Mouse (Mus musculus): ENCODE measurements around the gene Foxp4. TPM values are rescaled to one million over a fixed set of nuclear protein-coding genes. Genes with fewer than 3 reads are reported as not detected.
A peak's percentile ranks its signal among the peaks of the same experiment; 100 is the strongest.

Foxp4 gene
- total RNA-seq (2012; rRNA removed) (6.6 and 7.1 TPM in 2 replicates), polyA plus RNA-seq (2012; ENCODE audit: insufficient read depth in 1 of 2, insufficient read length in 2 of 2, low read depth in 1 of 2, low replicate concordance in 2 of 2, missing spikeins in 1 of 2) (10 to 100 TPM in 1 of 2 experiments, not detected in 1; 50.5 TPM)

- 0 out of 4 replicates have a peak, but pooled peaks cover 0 to 3% of the 10 kb centered on the region in 2 experiments for H3K36me3 ChIP-seq (ENCODE audit: control insufficient read depth in 1 of 2, insufficient read depth in 2 of 2, low read length in 2 of 2)
- peaks cover 35% of the 10 kb centered on the region for H3K79me2 ChIP-seq (ENCODE audit: control insufficient read depth, insufficient read depth, low read length, poor library complexity)
- peak within 1 kb of the TSS; percentile 65 to 96 for H3K4me3 ChIP-seq (ENCODE audit: control insufficient read depth in 1 of 2, insufficient read depth in 1 of 2, low read depth in 2 of 2, low read length in 2 of 2)
- no peaks in the 10 kb centered on the region for H3K27me3 ChIP-seq (ENCODE audit: control insufficient read depth in 1 of 2, insufficient read depth in 2 of 2, low read length in 2 of 2)
- peak within 1 kb of the TSS; percentile 90 for H3K27ac ChIP-seq (ENCODE audit: control insufficient read depth, low read depth, low read length)
- peaks cover 0 to 11% of the 10 kb centered on the region in 2 experiments; a peak in 1 of 4 replicates for H3K4me1 ChIP-seq (ENCODE audit: control insufficient read depth in 1 of 2, insufficient read depth in 2 of 2, low read length in 2 of 2)
- peak within 1 kb of the TSS; percentile 99 for H3K9ac ChIP-seq (ENCODE audit: control insufficient read depth, low read depth, low read length, poor library complexity, severe bottlenecking)
- no peak for TF ChIP-seq E2F4 (IDR thresholded peaks at IDR 0.05; ENCODE audit: borderline replicate concordance, low read depth, low read length)
- TF ChIP-seq POLR2A (IDR thresholded peaks at IDR 0.05; ENCODE audit: control insufficient read depth in 1 of 2, insufficient read depth in 1 of 2, low read depth in 1 of 2, low read length in 2 of 2, poor library complexity in 1 of 2) = peak; percentile 70 to 88
- TF ChIP-seq ZNF384 (IDR thresholded peaks at IDR 0.05; ENCODE audit: low read depth, low read length) = no peak
- TF ChIP-seq ZMIZ1 (IDR thresholded peaks at IDR 0.05; ENCODE audit: low read depth, low read length) = peak; percentile 23; the same call in 1 of the 2 replicates
- TF ChIP-seq MYC (IDR thresholded peaks at IDR 0.05; ENCODE audit: low read depth, low read length) = peak; percentile 98
- TF ChIP-seq MAZ (IDR thresholded peaks at IDR 0.05; ENCODE audit: low read depth, low read length) = peak; percentile 97
- TF ChIP-seq USF1 (IDR thresholded peaks at IDR 0.05; ENCODE audit: low read depth, low read length) = peak; percentile 83
- TF ChIP-seq NELFE (IDR thresholded peaks at IDR 0.05; ENCODE audit: low read depth, low read length) = peak; percentile 63; the same call in 1 of the 2 replicates
- TF ChIP-seq MXI1 (IDR thresholded peaks at IDR 0.05; ENCODE audit: low read depth, low read length) = peak; percentile 100
- 0 out of 2 replicates have a peak, but pooled peaks have one; percentile 25 for TF ChIP-seq TCF12 (IDR thresholded peaks at IDR 0.05; ENCODE audit: low read depth, low read length)
- TF ChIP-seq MAX (IDR thresholded peaks at IDR 0.05; ENCODE audit: low read length) = peak; percentile 97
- TF ChIP-seq BHLHE40 (IDR thresholded peaks at IDR 0.05; ENCODE audit: borderline replicate concordance, low read depth, low read length) = no peak
- TF ChIP-seq TBP (IDR thresholded peaks at IDR 0.05; ENCODE audit: low read depth, low read length) = peak; percentile 46; the same call in 1 of the 2 replicates
- TF ChIP-seq ZKSCAN1 (IDR thresholded peaks at IDR 0.05; ENCODE audit: low read depth, low read length) = no peak
- TF ChIP-seq HCFC1 (IDR thresholded peaks at IDR 0.05; ENCODE audit: low read depth, low read length) = peak; percentile 68; the same call in 1 of the 2 replicates
- TF ChIP-seq ZC3H11A (IDR thresholded peaks at IDR 0.05; ENCODE audit: low read depth, low read length) = no peak
- TF ChIP-seq NRF1 (IDR thresholded peaks at IDR 0.05; ENCODE audit: insufficient read depth, low read depth, low read length, poor library complexity, severe bottlenecking) = no peak; the same call in 1 of the 2 replicates
- TF ChIP-seq SIN3A (IDR thresholded peaks at IDR 0.05; ENCODE audit: low read length) = peak; percentile 90
- peak; percentile 95 for DNase-seq (ENCODE audit: low read depth, low spot score)
- H3K9me3 ChIP-seq (replicated peaks; ENCODE audit: insufficient read depth, low read length) = no peaks in the 10 kb centered on the region
These were observed at the start of gene Foxp4 for GRCm38 (mm10) chr17:47924383-47925339. Foxp4 (minus strand) TSS chr17:47924645.
